Mouse (Mus musculus) forebrain, embryonic 14.5 days (tissue): ENCODE measurements around the gene Tstd3. TPM values are rescaled to one million over a fixed set of nuclear protein-coding genes. Genes with fewer than 3 reads are reported as not detected.
A peak's percentile ranks its signal among the peaks of the same experiment; 100 is the strongest.

Experiments
- ATAC-seq: fragments of 200-750 bp; cut with Nextera tagmentation; 2 replicates; pipeline ENCODE4 v1.8.0; 2017; ENCODE audit warnings: mild to moderate bottlenecking, moderate library complexity
- DNase-seq: peaks from one replicate; pipeline ENCODE4 v3.0.0-alpha.2; 2015; ENCODE audit warnings: low spot score
- H3K27ac ChIP-seq: fragments of 300-500 bp; sonication (generic); 2 replicates; pipeline ENCODE4 v1.5.1; 2014; ENCODE audit warnings: low read depth, mild to moderate bottlenecking, control low read depth, low read length, moderate library complexity
- H3K27me3 ChIP-seq: fragments of 300-500 bp; sonication (generic); replicated peaks from 2 replicates; pipeline ENCODE4 v1.6.1; 2014; ENCODE audit warnings: low read length, control low read depth, mixed read lengths; ENCODE audit not compliant: control insufficient read depth, insufficient read depth
- H3K36me3 ChIP-seq: fragments of 300-500 bp; sonication (generic); 2 replicates; pipeline ENCODE4 v1.6.1; 2014; ENCODE audit warnings: low read length, control low read depth; ENCODE audit not compliant: control insufficient read depth, insufficient read depth
- H3K4me1 ChIP-seq: fragments of 300-500 bp; sonication (generic); 2 replicates; pipeline ENCODE4 v1.6.1; 2014; ENCODE audit warnings: antibody characterized with exemption, low read length, control low read depth; ENCODE audit not compliant: control insufficient read depth, insufficient read depth
- H3K4me2 ChIP-seq: fragments of 300-500 bp; sonication (generic); 2 replicates; pipeline ENCODE4 v1.6.1; 2014; ENCODE audit warnings: mild to moderate bottlenecking, control low read depth, low read length
- H3K4me3 ChIP-seq: fragments of 300-500 bp; sonication (generic); 2 replicates; pipeline ENCODE4 v1.5.1; 2014; ENCODE audit warnings: low read depth, low read length, control low read depth
- H3K9ac ChIP-seq: fragments of 300-500 bp; sonication (generic); 2 replicates; pipeline ENCODE4 v1.6.1; 2014; ENCODE audit warnings: mild to moderate bottlenecking, low read length, control low read depth, moderate library complexity
- H3K9me3 ChIP-seq: fragments of 300-500 bp; sonication (generic); replicated peaks from 2 replicates; pipeline ENCODE4 v1.6.1; 2016; ENCODE audit warnings: low read length, control low read depth, mixed read lengths; ENCODE audit not compliant: control insufficient read depth
- WGBS: fragments of 180-500 bp; shearing (Covaris S2); extraction: QIAGEN DNeasy Blood & Tissue Kit; methylation state at CpG from one replicate; pipeline ENCODE4 v1.1.7; 2014; 5-methylcytosine and 5-hydroxymethylcytosine counted together
- polyA plus RNA-seq: library from polyadenylated mRNA; unstranded; fragments of >200 nt; fragmentation: Nextera tagmentation; extraction: Ambion mirVana; gene quantifications from 2 replicates; pipeline ENCODE4 v1.2.1, GENCODE M21; 2014

The Tstd3 gene
- polyA plus RNA-seq, 1 experiment from 2014 or later, result 17.1 TPM

DNA sequence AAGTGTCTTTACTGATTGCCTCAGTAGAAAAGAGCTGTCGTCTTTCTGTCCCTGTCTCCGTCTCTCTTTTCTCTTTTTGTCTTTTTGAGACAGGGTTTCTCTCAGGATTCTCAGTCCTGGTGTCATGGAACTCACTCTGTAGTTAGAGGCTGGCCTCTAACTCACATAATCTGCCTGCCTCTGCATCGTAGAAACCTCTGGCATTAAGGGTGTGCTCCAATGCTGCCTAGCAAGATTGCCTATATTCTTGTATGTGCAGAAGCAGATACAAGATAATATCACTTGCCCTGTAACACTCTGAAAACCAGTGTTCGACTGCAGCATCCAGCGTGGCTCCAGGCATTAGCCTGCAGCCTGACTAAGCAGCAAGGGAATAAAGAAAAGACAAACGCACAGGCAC, 21.9 kb upstream of the Tstd3 start:
- Histone ChIP-seq H3K27ac (no peak overlapping the region), H3K4me3 (no peak overlapping the region), H3K36me3 (peaks cover 39% of the 10 kb centered on the region), H3K27me3 (no peaks in the 10 kb centered on the region), H3K4me1 (no peaks in the 10 kb centered on the region), H3K9ac (no peak overlapping the region), H3K9me3 (no peaks in the 10 kb centered on the region), H3K4me2 (no peak overlapping the region)
- ATAC-seq, result no peak
- WGBS, result 87% methylated on average over 6 of the region's 6 CpGs
- DNase-seq, result no peak

DNA sequence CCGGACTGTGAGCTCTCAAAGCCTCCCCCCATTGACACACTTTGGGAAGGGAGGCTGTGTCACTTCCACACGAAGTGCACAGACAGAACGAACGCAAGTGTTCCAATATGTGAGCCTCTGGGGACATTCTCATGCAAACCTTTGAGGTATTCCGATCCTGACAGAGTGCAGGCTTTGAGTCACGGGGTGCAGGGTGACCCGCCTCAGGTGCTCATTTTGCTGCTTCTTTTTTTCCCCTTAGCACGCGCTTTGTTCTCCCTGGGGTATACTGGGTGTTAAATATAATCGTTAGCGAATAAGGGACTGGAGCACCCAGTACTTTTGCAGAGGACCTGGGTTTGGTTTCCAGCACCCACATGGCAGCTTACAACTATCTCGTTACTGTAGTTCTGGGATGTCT, 19.3 kb upstream of the Tstd3 start:
- Histone ChIP-seq H3K4me3 (no peak overlapping the region), H3K27me3 (no peaks in the 10 kb centered on the region), H3K4me1 (no peaks in the 10 kb centered on the region), H3K4me2 (no peak overlapping the region), H3K27ac (no peak overlapping the region), H3K9me3 (no peaks in the 10 kb centered on the region), H3K36me3 (peaks cover 62% of the 10 kb centered on the region), H3K9ac (no peak overlapping the region)
- DNase-seq (no peak), ATAC-seq (no peak)
- 97% methylated on average over 12 of the region's 12 CpGs for WGBS

DNA sequence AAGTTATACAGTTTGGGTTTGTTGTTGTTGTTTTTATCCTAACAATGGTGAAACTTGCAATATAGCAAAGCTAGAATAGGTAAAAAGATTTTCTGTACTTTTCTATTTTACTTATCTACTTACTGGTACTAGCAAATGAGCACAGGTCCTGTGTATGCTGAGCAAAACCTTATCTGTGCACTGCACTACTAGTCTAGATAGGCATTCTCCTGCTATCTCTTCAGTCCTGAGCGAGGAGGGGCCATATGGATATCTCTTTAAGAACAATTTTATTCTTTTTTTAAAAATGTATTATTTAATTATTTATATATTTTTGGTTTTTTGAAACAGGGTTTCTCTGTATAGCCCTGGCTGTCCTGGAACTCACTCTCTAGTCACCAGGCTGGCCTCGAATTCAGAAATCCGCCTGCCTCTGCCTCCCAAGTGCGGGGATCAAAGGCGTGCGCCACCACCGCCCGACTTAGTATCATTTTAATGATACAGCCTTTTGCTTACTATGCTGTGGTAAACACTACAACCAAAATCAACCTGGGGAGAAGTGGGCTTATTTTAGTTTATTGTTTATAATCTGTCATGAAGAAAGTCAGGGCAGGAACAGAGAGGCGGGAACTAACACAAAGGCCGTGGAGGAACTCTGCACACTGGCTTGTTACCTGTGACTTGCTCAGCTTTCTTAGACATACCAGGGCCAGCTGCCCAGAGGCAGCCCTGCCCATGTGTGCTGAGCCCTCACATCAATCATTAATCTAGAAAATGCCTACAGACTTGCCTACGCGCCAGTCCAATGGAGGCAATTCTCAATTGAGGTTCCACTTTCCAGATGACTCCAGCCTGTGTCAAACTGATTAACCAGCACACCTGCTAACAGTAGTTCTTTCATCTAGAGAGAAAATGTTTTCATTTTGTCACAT, 14.1 kb upstream of the Tstd3 start:
- ATAC-seq (no peak), DNase-seq (no peak)
- no peaks in the 10 kb centered on the region for H3K9me3 ChIP-seq
- peaks cover 49% of the 10 kb centered on the region for H3K36me3 ChIP-seq
- 96% methylated on average over 12 of the region's 12 CpGs for WGBS
- H3K27ac ChIP-seq, result no peak overlapping the region
- H3K27me3 ChIP-seq, result no peaks in the 10 kb centered on the region
- H3K4me2 ChIP-seq, result no peak overlapping the region
- H3K4me1 ChIP-seq, result peaks cover 4% of the 10 kb centered on the region; the same call in 1 of the 2 replicates
- no peak overlapping the region for H3K4me3 ChIP-seq
- H3K9ac ChIP-seq, result no peak overlapping the region

DNA sequence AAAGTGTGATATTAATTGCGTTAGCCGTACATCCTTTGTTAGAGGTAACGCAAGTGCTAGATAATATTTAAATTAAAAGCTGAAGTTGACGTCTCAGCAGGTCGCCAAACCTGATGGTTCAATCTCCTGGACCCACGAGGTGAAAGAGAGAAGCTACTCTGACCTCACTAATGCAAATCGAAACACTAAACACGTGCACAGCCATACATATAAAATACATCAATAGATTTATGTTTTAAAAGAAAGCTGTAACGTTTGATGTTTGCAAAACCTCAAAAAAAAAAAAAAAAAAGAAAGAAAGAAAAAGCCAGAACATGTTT, 9.9 kb upstream of the Tstd3 start:
- Histone ChIP-seq H3K9ac (peak overlapping the region; percentile 88; the same call in 1 of the 2 replicates), H3K4me1 (peaks cover 4% of the 10 kb centered on the region; the same call in 1 of the 2 replicates), H3K27me3 (no peaks in the 10 kb centered on the region), H3K36me3 (peaks cover 9% of the 10 kb centered on the region), H3K9me3 (no peaks in the 10 kb centered on the region), H3K27ac (no peak overlapping the region), H3K4me2 (peak overlapping the region; percentile 67), H3K4me3 (peak overlapping the region; percentile 84)
- DNase-seq, result no peak
- no peak for ATAC-seq
- 6% methylated on average over 9 of the region's 9 CpGs for WGBS

DNA sequence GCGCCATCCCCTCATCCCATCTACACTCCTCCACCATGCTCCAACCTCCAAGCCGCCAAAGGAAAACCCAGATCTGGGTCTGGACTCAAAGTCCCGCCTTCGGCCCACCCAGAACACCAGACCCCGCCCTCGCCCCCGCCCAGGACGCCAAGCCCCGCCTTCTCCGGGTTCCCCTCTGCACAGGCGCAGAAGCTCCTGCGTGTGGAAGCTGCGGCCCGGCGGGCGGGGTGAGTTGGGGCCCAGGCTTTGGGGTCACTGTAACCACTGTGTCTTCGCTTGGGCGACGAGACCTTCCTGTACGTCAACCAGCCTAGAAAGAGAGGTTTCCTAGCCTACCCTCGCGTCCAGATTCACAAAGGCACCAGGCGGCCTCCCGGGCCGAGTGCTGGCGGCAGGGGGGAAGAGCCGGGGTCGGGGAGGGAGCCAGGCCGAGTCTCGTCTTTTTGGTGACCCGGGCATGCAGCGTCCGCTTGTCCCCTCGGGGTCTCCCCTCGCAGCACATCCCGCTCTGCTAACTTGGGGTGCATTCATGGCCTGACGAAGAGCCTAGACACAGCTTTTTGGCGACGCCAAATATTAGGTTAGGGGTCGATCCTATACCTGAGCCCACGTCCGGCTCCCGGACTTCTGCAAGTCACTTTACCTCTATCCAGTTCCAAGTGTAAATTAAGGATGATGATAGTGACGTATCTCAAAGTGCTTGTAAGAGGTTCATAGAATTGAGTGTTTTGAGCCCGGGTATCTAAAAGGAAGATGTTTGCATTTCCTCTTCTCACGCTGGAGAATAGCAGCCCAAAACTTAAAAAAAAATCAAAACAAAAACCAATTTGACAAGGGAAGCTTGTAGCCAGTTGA, 9.3 kb upstream of the Tstd3 start:
- no peaks in the 10 kb centered on the region for H3K9me3 ChIP-seq
- peak overlapping the region; percentile 88 for H3K9ac ChIP-seq
- no peaks in the 10 kb centered on the region for H3K27me3 ChIP-seq
- peak; percentile 98 for ATAC-seq
- WGBS, result under 1% methylated on average over 45 of the region's 46 CpGs
- H3K4me1 ChIP-seq, result peaks cover 4% of the 10 kb centered on the region; the same call in 1 of the 2 replicates
- H3K4me2 ChIP-seq, result peak overlapping the region; percentile 67
- H3K4me3 ChIP-seq, result peak overlapping the region; percentile 84
- peaks cover 3% of the 10 kb centered on the region for H3K36me3 ChIP-seq
- DNase-seq, result peak; percentile 95
- H3K27ac ChIP-seq, result no peak overlapping the region; the same call in 1 of the 2 replicates

DNA sequence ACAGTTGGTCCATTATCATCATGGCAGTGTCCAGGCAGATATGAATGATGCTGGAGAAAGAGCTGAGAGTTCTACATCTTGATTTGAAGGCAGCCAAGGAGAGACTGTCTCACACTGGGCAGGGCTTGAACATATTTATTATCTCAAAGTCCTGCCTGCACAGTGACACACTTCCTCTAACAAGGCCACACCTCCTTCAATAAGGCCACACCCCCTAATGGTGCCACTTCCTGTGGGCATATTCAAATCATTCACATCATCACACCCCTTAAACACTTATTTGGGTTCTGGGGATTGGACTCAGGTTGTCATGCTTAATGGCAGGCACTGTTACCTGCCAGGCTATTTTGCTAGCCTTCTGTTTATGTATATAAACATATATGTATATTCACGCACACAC, 5.3 kb upstream of the Tstd3 start:
- H3K4me1 ChIP-seq, result peaks cover 3% of the 10 kb centered on the region; the same call in 1 of the 2 replicates
- WGBS, result 95% methylated on average over 1 of the region's 1 CpGs

DNA sequence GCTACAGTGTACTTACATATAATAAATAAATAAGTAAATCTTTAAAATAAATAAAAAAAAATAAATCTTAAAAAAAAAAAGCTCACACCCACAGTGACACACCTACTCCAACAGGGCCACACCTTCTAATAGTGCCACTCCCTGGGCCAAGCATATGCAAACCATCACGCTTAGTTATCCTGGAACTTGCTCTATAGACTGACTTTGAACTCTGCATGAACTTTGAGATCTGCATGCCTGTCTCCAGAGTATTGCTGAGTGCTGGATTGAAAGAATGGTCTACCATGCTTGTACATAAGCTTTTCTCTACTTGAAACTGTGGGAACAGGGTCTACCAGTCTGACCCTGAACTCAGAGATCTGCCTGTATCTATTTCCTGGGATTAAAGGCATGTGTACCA, 4.1 kb upstream of the Tstd3 start:
- Histone ChIP-seq H3K27ac (no peak overlapping the region), H3K4me3 (no peak overlapping the region), H3K9ac (no peak overlapping the region), H3K4me1 (peaks cover 2% of the 10 kb centered on the region; the same call in 1 of the 2 replicates), H3K27me3 (no peaks in the 10 kb centered on the region), H3K36me3 (no peaks in the 10 kb centered on the region), H3K9me3 (no peaks in the 10 kb centered on the region), H3K4me2 (no peak overlapping the region)
- no peak for DNase-seq
- 94% methylated on average over 1 of the region's 1 CpGs for WGBS
- ATAC-seq, result no peak

More for the DNA sequence above, 5.3 kb upstream of the Tstd3 start:
- Histone ChIP-seq H3K27ac (no peak overlapping the region), H3K4me2 (no peak overlapping the region), H3K27me3 (no peaks in the 10 kb centered on the region), H3K9me3 (no peaks in the 10 kb centered on the region), H3K4me3 (no peak overlapping the region), H3K9ac (no peak overlapping the region), H3K36me3 (no peaks in the 10 kb centered on the region)
- DNase-seq, result no peak
- ATAC-seq, result no peak

DNA sequence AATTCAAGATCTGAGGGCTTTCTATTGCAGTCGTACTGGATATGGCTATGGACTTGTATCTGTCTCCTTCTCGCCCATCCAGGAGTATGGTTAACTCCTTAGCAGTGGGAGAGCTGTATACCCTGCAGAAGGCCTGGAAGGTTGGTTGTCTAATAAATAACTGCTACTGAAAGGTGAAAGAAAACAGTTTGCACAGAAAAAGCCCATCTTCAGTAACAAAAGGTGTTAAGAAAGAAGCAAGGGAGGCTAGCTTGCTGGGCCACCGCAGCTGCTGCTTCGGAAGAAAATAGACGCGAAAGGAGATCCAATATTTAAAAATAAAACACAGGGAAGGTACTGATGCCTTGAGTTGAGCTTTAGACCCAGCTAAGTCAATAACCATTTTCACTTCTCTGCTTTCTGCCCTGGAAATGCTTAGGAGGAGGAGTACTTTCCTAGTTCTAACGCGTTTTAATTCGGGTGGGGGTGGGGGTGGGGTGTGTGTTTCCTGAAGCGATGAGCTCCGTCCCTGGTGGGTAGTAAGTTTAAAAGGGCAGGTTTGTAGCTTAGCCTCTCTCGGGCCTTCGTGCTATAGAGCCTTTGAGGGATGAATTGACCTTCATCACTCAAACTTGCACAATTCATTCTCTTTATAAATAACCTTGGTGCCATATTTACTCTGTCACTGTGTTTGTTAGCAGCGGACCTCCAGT, 695 bp downstream of the Tstd3 start:
- Histone ChIP-seq H3K9ac (peak overlapping the region; percentile 77), H3K4me1 (peaks cover 8% of the 10 kb centered on the region; the same call in 1 of the 2 replicates), H3K36me3 (no peaks in the 10 kb centered on the region), H3K4me2 (peak overlapping the region; percentile 66), H3K4me3 (peak overlapping the region; percentile 60), H3K27ac (no peak overlapping the region), H3K9me3 (no peaks in the 10 kb centered on the region), H3K27me3 (no peaks in the 10 kb centered on the region)
- ATAC-seq, result peak; percentile 28; the same call in 1 of the 2 replicates
- 18% methylated on average over 14 of the region's 14 CpGs for WGBS
- peak; percentile 11 for DNase-seq
